Mouse (Mus musculus) heart, adult 10 weeks (tissue): ENCODE data around the gene Prrt2. TPM values are rescaled to one million over a fixed set of nuclear protein-coding genes. Genes with fewer than 3 reads are reported as not detected.

Source experiments
- polyA plus RNA-seq: library from polyadenylated mRNA; stranded (reverse); fragments of 350-450 nt; fragmentation: Illumina TruSeq; extraction: RNeasy Lipid Tissue Mini Kit (QIAGEN cat#74804); gene quantifications from one replicate; pipeline ENCODE4 v1.2.3, GENCODE M21; 2014; ENCODE audit warnings: low read depth, low replicate concordance

The Prrt2 gene
- 2.0 TPM for polyA plus RNA-seq

DNA sequence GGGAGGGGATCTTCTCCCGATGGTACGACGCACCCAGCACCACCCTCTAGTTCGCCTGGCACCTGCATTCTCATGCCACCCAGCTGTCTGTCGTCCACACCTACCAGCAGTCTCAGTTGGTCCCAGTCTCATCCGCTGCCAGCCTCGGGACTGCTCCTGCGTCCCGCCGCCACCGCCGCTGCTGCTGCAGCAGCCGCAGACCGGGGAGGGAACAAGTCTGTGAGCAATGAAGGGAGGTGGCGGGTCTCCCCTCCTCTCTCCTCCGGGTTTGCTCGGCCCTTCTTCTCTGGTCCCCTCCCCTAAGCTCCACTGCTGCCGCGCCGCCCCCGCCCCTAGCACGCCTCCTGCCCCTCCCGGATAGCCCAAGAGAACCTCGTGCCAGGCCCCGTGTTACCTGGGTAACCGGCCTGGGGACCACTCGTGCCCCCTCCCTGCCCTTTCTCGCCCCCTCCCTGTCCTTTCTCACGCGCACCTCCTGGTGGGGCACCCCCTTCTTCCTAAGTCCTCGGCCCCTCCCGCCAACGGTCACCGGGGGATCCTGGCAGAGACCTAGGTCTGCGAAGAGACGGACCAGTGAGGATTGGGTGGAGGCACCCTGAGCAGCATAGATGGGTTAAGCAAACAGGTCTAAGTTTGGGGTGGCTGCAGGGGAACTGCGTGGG, at the start of gene Prrt2, which contains the start of gene Gm42742:
Prrt2 (minus strand) TSS at position 311 of the 662 bp plus-strand sequence.
Gm42742 (minus strand) TSS at position 197 of the 662 bp plus-strand sequence.

DNA sequence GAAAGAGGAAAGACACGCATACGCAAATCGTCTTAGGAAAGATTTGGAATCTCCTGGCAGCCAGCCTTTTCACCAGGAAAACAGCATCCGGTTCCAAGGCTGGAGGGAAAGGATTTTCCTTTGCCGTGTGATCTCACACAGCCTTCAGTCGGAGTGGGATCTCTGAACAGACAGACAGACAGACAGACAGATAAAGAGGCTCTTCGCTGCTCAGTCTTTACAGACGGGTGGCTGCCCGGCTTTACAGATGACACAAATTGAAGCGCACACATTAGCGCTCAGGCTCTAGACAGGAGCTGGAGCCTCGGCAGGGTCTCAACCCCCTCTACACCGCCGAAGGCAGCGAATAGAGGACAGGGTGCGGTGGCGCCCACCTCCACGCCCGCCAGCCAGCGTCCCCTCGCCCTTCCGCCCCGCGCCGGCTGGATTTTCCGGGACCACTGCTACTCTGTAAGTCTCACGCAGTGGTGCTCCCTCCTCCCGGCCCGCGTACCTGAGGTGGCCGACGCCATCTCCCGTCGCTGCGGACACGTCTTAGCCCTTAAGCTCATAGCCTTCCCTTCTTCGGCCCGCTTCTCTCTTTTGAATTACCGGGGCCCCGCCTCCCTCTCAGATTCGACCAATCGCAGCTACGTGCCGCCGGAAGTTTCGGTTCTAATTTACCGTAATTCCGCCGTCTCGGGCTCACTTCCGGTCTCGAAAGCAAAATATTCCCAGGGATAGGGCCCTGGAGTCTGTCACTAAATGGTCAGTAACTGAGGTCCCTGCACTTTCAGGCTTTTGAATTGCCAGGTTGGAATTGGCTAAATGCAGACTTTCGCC, 21.1 kb upstream of the Prrt2 start, which contains the start of gene Kif22:
Kif22 (minus strand) TSS at position 621 of the 822 bp plus-strand sequence.

DNA sequence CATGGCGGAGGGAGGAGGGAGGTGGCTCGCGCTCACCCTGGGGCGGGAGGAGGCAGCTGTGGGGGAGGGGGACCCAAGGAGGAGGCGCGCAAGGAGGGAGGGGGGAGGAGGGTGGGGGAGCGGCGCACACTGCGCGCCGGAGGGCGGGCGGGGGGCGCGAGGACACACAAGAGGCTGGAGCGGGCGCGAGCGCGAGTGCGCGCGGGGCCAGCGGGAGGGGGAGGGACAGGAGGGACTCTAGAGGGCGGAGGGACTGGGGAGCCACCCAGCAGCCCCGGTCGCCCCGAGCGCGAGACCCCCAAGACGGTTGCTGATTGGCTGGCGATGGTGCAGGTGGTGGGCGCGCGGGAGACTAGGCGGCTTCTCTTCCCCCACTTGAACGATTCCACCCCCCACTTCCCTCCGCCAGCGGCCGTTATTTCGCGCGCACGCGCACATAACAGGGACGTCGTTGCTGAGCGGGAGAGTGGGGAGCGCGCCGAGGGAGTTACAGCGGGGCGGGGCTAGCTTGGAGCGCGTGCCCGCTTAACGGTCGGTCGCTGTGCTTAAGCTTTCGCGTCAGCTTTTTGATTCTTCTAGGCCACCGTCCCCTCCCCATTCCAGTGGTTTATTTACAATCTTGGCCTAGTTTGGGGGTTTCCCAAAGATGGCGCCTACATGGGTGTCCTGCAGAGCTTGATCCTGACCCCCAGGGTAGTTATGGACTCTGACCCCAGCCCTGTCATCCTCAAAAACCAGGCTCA, 6.1 kb upstream of the Prrt2 start, which contains the start of gene Maz:
Maz (minus strand) TSS at position 54 of the 743 bp plus-strand sequence.

DNA sequence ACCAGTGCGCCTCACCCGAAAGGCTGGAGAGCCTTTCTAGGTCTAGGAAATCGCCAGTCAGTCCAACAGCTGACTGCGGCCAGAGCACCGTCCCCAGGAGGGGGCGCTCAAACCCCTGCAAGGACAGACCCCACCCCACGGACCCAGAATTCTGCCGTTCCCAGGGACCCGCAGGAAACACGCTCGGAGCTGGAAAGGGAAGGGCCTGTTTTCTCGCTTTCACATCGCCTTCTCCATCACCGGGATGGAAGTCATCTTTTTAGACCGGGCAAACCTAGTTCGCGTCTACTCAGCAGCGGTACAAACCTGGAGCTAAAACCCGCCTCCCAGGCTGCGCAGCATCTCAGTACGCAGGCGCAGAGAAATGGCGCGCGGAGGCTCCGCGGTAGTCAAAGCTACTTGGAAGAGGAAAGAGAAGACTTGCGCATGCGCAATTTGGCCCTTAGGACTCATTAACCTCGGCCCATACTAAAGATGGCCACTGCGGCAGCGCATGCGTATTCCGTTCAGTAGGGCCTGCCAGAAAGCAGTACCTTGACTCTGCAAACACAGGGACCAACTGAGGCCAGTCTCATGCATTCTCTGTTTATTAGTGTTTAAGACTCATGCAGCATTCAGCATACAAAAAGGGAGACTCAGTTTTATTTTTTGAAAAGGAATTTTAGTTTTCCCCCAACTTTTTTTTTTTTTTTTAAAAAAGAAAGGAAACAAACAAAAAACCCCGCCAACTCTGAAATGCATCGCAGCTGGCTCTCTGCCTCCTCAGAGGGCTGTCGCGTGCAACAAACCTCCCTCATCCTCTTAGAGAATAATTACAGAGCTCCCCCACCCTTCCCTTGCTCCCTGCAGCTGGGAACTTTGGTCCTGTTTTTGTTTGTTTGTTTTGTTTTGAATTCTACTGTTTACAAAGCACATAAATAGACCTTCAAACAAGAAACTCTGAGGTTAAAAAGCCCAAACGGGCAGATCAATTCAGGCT, 3.8 kb downstream of the Prrt2 start, which contains the start of gene Pagr1a:
Pagr1a (minus strand) TSS at position 382 of the 979 bp plus-strand sequence.

DNA sequence TGATC, 4.7 kb downstream of the Prrt2 start, which contains the start of gene Pagr1b:
Pagr1b (minus strand) TSS at position 4 of the 5 bp plus-strand sequence.

DNA sequence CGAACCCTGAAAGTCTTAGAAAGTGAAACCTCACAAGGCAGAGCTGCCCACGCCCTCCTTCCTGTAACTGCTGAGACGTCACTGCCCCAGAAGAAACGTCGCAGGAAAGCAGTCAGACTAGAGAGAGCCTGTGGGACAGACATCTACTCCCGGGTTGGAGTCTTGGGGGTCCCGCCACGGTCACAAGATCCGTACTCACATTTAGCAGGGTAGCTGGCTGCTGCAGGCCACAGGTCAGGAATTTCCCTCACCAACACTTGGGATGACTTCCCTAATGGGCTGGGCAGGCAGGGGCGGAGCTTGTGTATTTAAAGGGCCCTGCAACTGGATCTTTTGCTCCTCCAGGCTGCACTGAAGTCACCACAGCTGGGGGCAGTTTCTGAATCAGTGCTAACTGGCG, 6.7 kb downstream of the Prrt2 start, which contains the start of gene Mvp:
Mvp (minus strand) TSS at position 302 of the 400 bp plus-strand sequence.

DNA sequence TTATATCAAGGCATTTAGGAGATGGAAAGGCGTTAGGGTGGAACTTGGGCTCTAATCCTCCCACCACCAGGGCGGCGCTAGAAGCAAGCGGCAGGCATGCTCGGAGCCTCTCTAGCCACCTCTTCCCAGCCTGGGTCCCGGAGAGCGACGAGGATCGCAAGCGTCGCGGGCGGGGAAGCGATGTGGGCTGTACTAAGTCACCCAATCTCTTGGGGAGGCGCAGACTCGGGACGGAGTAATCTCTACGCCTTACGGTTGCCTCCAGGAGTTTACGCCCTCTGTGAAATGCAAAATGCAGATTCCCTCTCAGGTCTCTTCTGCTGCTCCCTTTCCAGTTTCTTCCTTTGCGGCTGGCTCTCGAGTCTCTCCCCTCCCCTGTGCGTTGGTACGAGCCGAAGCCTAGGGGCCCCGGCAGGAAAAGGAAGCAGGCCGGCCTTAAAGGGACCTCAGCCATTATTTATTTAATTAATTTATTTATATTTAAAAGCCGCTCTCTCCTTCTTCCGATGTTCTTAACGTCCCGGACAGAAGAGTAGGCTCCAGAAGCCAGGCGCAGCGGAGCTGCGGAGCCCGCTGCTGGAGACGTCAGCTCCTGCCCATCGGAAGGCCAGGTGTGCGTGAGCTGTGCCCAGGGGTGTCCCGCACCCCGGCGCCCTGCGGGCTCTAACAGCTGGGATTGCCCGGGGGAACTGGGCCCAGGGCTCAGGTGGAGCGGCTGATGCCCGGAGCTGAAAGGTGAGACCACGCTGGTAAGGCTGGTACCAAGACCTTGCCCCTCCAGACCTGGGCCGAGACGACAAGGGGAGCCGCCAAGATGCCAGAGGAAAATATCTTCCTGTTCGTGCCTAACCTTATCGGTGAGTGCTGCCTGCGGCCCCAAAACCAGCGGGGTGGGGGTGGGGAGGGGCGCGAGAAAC, 44.8 kb downstream of the Prrt2 start, which contains the start of gene Cdiptos:
Cdiptos (minus strand) TSS at position 149 of the 917 bp plus-strand sequence.

DNA sequence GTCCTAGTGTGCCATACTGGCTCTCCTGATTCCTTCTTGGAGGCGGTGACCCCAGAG, 45.3 kb downstream of the Prrt2 start, which contains the start of gene Cdipt:
Cdipt (plus strand) TSS at position 22 of the 57 bp plus-strand sequence.

Other genes with a start within 250 kb of the Prrt2 start
- 118 TPM for gene Ypel3, start 244.3 kb downstream of the Prrt2 start, polyA plus RNA-seq
- 1.6 TPM for gene Tbx6, start 239.7 kb downstream of the Prrt2 start, polyA plus RNA-seq
- 43.4 TPM for gene Ppp4c, start 228.7 kb downstream of the Prrt2 start, polyA plus RNA-seq
- 7.6 TPM for gene Fam57b, start 223.5 kb downstream of the Prrt2 start, polyA plus RNA-seq
- not detected for gene 4930451I11Rik, start 189.6 kb downstream of the Prrt2 start, polyA plus RNA-seq
- gene Doc2a, start 173.8 kb downstream of the Prrt2 start, polyA plus RNA-seq: not detected
- 22.7 TPM for gene Hirip3, start 159.2 kb downstream of the Prrt2 start, polyA plus RNA-seq
- 18.7 TPM for gene Ino80e, start 158.8 kb downstream of the Prrt2 start, polyA plus RNA-seq
- 41.9 TPM for gene Taok2, start 136.5 kb downstream of the Prrt2 start, polyA plus RNA-seq
- 19.1 TPM for gene Tmem219, start 98.3 kb downstream of the Prrt2 start, polyA plus RNA-seq
- gene Kctd13, start 92.3 kb downstream of the Prrt2 start, polyA plus RNA-seq: 7.8 TPM
- not detected for gene Asphd1, start 71.6 kb downstream of the Prrt2 start, polyA plus RNA-seq
- 1.6 TPM for gene Sez6l2, start 70.6 kb downstream of the Prrt2 start, polyA plus RNA-seq
- 48.9 TPM for gene Cdipt, start 45.3 kb downstream of the Prrt2 start, polyA plus RNA-seq
- gene Cdiptos, start 45.1 kb downstream of the Prrt2 start, polyA plus RNA-seq: 0.63 TPM
- gene Mvp, start 6.6 kb downstream of the Prrt2 start, polyA plus RNA-seq: 38.1 TPM
- gene Pagr1b, start 4.7 kb downstream of the Prrt2 start, polyA plus RNA-seq: 0.86 TPM
- gene Pagr1a, start 3.9 kb downstream of the Prrt2 start, polyA plus RNA-seq: not detected
- gene Gm42742, start 114 bp downstream of the Prrt2 start, polyA plus RNA-seq: 35.1 TPM
- 59.5 TPM for gene Maz, start 5.8 kb upstream of the Prrt2 start, polyA plus RNA-seq
- 0.24 TPM for gene Kif22, start 21.3 kb upstream of the Prrt2 start, polyA plus RNA-seq
- gene Zg16, start 66.1 kb upstream of the Prrt2 start, polyA plus RNA-seq: not detected
- 2.1 TPM for gene AI467606, start 70.1 kb upstream of the Prrt2 start, polyA plus RNA-seq
- gene Qprt, start 101.0 kb upstream of the Prrt2 start, polyA plus RNA-seq: not detected
- gene Spn, start 116.6 kb upstream of the Prrt2 start, polyA plus RNA-seq: 0.37 TPM
- 39.2 TPM for gene Cd2bp2, start 174.8 kb upstream of the Prrt2 start, polyA plus RNA-seq
- 17.1 TPM for gene Tbc1d10b, start 187.3 kb upstream of the Prrt2 start, polyA plus RNA-seq
- 1.8 TPM for gene Mylpf, start 187.7 kb upstream of the Prrt2 start, polyA plus RNA-seq
- gene Zfp553, start 211.8 kb upstream of the Prrt2 start, polyA plus RNA-seq: 7.7 TPM
- gene Sept1, start 211.9 kb upstream of the Prrt2 start, polyA plus RNA-seq: 6.4 TPM
- gene Zfp771, start 223.1 kb upstream of the Prrt2 start, polyA plus RNA-seq: 10.7 TPM
- gene Dctpp1, start 239.5 kb upstream of the Prrt2 start, polyA plus RNA-seq: 36.3 TPM